Mouse (Mus musculus) c-Kit-positive CD71-negative TER-119-negative erythroid progenitor cells, embryonic 14.5 days (primary cell): ENCODE measurements around the gene Tex13c1.

Experiments used
- DNase-seq: peaks from one replicate; pipeline ENCODE4 v3.0.0-alpha.2; 2013; ENCODE audit warnings: low read depth

Tex13c1 gene

DNA sequence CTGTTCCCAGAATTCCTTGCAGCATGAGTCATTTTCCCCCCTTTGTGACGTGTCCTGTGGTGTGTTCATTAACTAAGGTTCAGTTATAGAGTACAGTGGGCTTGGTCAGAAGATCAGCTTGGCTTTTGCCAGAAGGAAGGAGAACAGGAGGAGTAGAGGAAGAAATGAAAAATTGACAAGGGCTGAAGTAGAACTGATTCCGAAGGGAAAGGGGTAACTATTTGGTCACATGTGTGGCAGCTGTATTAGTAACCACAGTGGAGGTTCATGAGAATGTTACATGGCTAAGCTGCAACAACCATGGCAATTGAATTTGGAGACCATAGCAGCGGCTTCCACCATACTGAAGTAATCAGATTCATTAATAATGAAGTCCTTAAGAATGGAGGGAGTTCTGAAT, at the start of gene Tex13c1:
Gene Tex13c1, plus strand, starts transcription at position 301 of the 400 bp plus-strand sequence.
- no peak for DNase-seq
